Mouse (Mus musculus) spleen, adult 2 months (tissue): Measurements from ENCODE around the gene Vill.

Experiments
- CTCF ChIP-seq: fragments of 200-500 bp; IDR thresholded peaks from 2 replicates; pipeline ENCODE4 v1.5.1; 2011; ENCODE audit warnings: mild to moderate bottlenecking, inconsistent platforms; ENCODE audit not compliant: insufficient read depth, insufficient read length, insufficient replicate concordance; ENCODE audit errors: extremely low read depth
- POLR2A ChIP-seq: fragments of 200-500 bp; IDR thresholded peaks from 2 replicates; pipeline ENCODE4 v1.6.1; 2011; ENCODE audit warnings: low read depth, low read length, inconsistent platforms

GRCm38 (mm10) chr9:119037076-119037730, 15.4 kb upstream of the Vill start:
- no peak for TF ChIP-seq CTCF
- no peak for TF ChIP-seq POLR2A
